Mouse (Mus musculus): ENCODE results near the gene Dda1. TPM values are rescaled to one million over a fixed set of nuclear protein-coding genes. Genes with fewer than 3 reads are reported as not detected.
"Not testable (repeated sequence)": the region's sequence is repeated elsewhere in the genome, so short reads cannot be mapped to it uniquely, and the experiment has no call there.

Dda1 gene
- total RNA-seq, 2 experiments from 2014 or later, result 37.8 to 39.1 TPM

DNA sequence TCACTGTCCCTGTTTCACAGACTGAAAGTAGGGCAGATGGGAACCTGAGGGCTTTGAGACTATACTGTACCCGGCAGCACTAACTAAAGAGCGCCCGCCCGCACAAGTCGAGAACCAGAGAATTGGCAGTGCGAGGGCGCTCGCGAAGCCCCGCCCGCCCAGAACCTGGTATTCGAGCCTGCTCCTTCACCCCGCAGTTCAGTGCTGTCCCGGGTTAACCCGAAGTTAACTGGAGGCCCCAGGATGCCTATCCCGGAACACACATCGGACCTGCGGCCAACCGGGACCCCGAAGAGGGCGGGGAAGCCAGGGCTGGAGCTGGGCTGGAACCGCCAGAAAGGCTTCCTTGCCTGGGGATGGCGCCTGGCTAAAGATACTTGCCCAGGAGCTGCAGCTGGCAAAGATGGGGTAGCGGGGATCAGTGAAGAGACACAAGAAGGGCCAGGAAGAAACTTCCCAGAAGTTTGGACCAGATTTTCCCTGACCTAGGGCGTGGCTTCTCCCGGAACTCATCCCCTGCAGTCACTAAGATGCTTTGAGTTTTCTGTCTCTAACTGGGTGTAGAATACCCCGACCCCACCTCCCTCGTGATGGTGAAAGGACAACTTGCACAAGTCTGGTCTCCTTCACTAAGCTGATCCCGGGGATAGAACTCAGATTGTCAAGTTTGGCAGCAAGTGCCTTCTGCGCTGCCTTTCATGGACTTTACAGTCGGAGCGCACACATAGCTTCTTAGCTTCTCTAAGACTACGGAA is 18.9 kb downstream of the Dda1 start, which contains the start of gene Gtpbp3:
Gtpbp3 (plus strand) TSS at position 413 of the 755 bp plus-strand sequence.
- intact Hi-C loops (cut with DNase I), result loop anchor here (5.0 kb wide), 1 partner anchor 34 kb away; no protein-coding TSS in a partner anchor
- peak; percentile 89 to 90 for DNase-seq

- peak; percentile 95 to 96 for DNase-seq
- intact Hi-C loops (cut with DNase I), result loop anchor here (5.0 kb wide), 1 partner anchor 34 kb away; no protein-coding TSS in a partner anchor
Measured at GRCm38 (mm10) chr8:71488454-71488853, 19.5 kb downstream of the Dda1 start.

DNA sequence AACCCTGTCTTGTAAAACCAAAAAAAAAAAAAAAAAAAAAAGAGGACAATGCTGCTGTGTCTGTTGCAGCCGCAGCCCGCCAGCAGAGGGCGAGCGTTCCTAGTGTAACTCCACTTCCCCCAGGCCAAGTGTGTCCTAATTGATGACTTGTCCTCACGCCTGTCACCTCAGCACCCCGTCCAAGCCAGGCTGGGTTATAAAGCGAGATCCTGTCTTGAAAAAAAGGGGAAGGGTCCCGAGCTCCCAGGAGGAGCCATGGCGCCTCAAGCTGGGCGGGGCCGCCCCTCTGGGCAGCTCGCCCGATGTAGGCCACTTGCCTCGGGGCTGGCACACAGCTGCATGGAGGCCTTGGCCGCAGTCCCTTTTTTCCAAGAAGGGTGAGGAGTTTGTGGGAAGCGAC is 26.0 kb downstream of the Dda1 start:
- peak; percentile 91 to 92 for DNase-seq
- intact Hi-C loops (cut with DNase I), result loop anchor here (1.0 to 2.0 kb wide), 2 partner anchors 22 to 54 kb away; no protein-coding TSS in a partner anchor

- intact Hi-C loops (cut with DNase I), result loop anchor here (1.0 to 2.0 kb wide), 2 partner anchors 21 to 55 kb away; no protein-coding TSS in a partner anchor
- peak; percentile 31 to 48 for DNase-seq
Measured at GRCm38 (mm10) chr8:71495811-71496210, 26.8 kb downstream of the Dda1 start.

- peak; percentile 94 to 96 for DNase-seq
- intact Hi-C loops (cut with DNase I), result no loop called here
Measured at GRCm38 (mm10) chr8:71496481-71496880, 27.5 kb downstream of the Dda1 start.

- intact Hi-C loops (cut with DNase I), result no loop called here
- peak in 1 of 2 experiments; percentile 30 for DNase-seq
Measured at GRCm38 (mm10) chr8:71497077-71497645, 28.2 kb downstream of the Dda1 start.

- peak; percentile 44 to 49 for DNase-seq
- intact Hi-C loops (cut with DNase I), result no loop called here
Measured at GRCm38 (mm10) chr8:71497881-71498501, 29.0 kb downstream of the Dda1 start.

DNA sequence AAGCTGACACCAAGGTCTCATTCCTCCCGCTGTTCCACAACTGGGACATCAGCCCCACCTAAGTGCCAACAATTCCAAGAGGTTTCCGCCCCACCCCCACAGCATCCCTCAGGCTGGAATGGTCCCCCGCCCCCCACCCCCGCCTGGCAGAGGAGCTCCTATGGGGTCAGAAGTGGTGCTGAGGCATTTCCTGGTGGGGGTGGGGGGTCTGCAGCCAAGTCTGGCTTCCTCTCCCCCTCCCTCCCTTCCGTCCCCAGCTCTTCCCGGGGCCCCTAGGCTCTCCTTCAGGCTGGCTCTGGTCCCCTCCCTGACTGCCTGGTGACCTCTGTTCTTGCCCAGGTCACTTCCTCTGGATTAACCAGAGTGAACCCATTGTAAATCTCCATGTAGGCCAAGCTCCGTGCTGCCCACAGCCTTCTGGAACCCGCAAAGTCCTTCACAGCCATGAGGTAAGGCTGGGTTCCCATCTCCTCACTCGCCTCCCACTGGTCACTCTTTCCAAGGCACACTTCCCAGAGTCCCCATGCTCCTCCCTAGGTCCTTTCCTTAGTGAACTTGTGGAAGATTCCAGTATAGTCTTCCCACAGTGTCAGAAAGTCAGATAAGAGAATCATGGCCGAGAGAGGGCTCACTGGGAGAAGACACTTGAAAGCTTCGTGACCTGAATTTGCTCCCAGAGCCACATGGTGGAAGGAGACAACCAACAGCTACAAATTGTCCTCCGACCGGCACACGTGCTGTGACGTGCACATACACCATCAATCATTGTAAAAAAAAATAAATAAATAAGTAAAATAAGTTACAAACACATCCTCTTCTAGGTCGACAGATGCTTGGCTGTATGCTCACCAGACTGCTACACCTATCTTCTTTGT is 30.1 kb downstream of the Dda1 start:
- intact Hi-C loops (cut with DNase I), result no loop called here
- DNase-seq, result peak in 1 of 2 experiments; percentile 38

DNA sequence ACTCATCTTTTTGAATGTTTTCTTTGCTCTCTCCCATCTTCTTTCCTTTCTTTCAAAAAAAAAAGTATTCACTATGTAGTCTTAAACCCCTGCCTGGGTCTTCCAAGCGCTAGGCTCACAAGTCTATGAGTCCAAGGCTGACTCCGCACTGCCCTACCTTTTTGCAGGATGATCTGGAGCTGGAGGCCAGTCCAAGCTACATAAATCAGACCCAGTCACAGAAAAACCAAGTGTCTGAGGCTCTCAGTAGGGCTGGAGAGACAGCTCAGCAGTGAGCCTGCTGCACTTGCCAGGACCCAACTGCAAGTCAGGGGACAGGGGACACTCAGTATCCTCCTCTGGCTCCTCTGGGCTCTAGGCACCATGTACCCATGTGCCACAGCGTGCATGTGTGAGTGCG is 35.4 kb downstream of the Dda1 start:
- no peak for DNase-seq
- intact Hi-C loops (cut with DNase I), result no loop called here

- DNase-seq, result no peak
- intact Hi-C loops (cut with DNase I), result no loop called here
Measured at GRCm38 (mm10) chr8:71505326-71505725, 36.3 kb downstream of the Dda1 start.

- DNase-seq, result peak; percentile 43 to 60
- intact Hi-C loops (cut with DNase I), result no loop called here
Measured at GRCm38 (mm10) chr8:71505979-71506378, 37.0 kb downstream of the Dda1 start.

GRCm38 (mm10) chr8:71507589-71508104 is 38.6 kb downstream of the Dda1 start:
- DNase-seq, result peak; percentile 86 to 88
- intact Hi-C loops (cut with DNase I), result no loop called here

- DNase-seq, result peak in 1 of 2 experiments; percentile 26
- intact Hi-C loops (cut with DNase I), result no loop called here
Measured at GRCm38 (mm10) chr8:71509316-71509715, 40.3 kb downstream of the Dda1 start.

DNA sequence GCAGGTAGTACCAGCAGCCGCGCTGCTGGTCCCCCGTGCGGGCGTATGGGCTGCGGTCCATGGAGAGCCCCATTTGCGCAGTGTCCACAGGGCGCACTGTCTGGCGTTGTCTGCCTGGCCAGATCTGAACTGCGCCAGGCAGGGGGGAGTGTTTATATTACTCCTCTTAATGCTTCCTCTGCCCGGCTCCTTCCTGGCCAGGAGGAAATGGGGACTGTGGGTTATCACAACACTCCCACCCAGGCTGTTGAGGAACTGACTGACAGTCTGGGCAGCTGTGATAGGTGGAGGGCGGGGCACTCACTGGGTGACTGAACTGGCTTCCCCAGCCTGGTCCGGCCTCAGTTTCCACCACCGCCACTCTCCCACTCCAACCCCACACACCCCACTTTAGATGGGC is 42.6 kb downstream of the Dda1 start, which contains the start of gene Plvap:
Plvap (minus strand) TSS at position 109 of the 400 bp plus-strand sequence.
- intact Hi-C loops (cut with DNase I), result no loop called here
- DNase-seq, result no peak

GRCm38 (mm10) chr8:71513018-71513754 is 44.2 kb downstream of the Dda1 start:
- DNase-seq, result no peak
- intact Hi-C loops (cut with DNase I), result no loop called here

DNA sequence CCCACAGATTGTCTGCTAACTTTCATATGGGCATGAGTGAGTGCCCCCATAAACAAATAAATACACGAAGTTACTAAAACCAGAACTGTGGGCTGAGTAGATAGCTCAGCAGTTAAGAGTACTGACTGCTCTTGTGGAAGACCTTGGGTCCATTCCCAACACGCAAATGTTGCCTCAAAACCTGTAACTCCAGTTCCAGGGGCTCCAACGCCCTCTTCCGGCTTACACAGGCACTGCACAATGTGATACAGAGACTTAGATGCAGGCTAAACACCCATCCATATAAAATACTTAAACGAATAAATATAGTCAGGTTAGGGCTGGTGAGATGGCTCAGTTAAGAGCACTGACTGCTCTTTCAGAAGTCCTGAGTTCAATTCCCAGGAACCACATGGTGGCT is 46.0 kb downstream of the Dda1 start:
- intact Hi-C loops (cut with DNase I), result no loop called here
- DNase-seq, result no peak

GRCm38 (mm10) chr8:71516786-71517185 is 47.8 kb downstream of the Dda1 start:
- no peak for DNase-seq
- intact Hi-C loops (cut with DNase I), result loop anchor here (1.0 kb wide), 1 partner anchor 21 kb away; no protein-coding TSS in a partner anchor

DNA sequence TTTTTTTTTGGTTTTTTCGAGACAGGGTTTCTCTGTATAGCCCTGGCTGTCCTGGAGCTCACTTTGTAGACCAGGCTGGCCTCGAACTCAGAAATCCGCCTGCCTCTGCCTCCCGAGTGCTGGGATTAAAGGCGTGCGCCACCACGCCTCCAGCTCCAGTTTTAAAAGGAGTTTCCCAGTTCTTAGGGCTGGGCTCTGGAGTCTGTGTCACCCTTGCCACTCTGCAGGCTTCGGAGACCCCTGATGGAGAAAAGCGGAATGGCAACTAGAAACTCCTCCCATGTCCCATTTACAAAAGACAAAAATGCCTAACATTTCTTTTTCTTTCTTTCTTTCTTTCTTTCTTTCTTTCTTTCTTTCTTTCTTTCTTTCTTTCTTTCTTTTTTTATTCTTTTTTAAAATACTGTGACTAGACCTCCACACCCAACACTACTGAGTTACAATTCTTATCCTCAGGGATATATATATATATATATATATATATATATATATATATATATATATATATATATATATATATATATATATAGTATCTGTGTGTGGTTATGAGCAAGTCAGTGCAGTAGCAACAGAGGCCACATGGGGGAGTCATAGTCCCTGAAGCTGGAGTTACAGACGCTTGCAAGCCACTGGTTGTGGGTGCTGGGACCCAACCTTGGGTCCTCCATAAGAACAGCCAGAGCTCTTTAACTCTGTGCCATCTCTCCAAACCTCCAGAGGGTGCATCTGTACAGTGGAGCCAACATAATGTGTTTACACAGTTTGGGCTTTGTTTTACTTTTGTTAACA is 50.2 kb downstream of the Dda1 start:
- intact Hi-C loops (cut with DNase I), result not testable (repeated sequence)
- DNase-seq, result peak; percentile 79 to 82

Data from heart, postnatal 10 days (tissue).